Mouse (Mus musculus): ENCODE data around the gene Upf3b. TPM values are rescaled to one million over a fixed set of nuclear protein-coding genes. Genes with fewer than 3 reads are reported as not detected.

Gene Upf3b
- 9.2 and 10.0 TPM in 2 replicates for polyA plus RNA-seq (2021; fragmentation: Nextera tagmentation)
- long read RNA-seq, experiment 1, partial matches to known transcripts = 9 of 10 reads
- long read RNA-seq, experiment 1, other reads (novel, unspliced or antisense) = 1 of 10 reads
- long read RNA-seq, experiment 2, partial matches to known transcripts = 7 of 14 reads
- long read RNA-seq, experiment 2, other reads (novel, unspliced or antisense) = 5 of 14 reads

GRCm38 (mm10) chrX:37110193-37110880 lies at the start of gene Upf3b:
Upf3b (minus strand) TSS chrX:37110322.

GRCm38 (mm10) chrX:37126671-37127358 lies 16.7 kb upstream of the Upf3b start, which contains the start of gene Nkap:
Nkap (plus strand) TSS chrX:37126795.

GRCm38 (mm10) chrX:37084927-37085660 lies 25.0 kb downstream of the Upf3b start, which contains the start of gene Rpl39:
Rpl39 (minus strand) TSS chrX:37085402.

GRCm38 (mm10) chrX:37048066-37048889 lies 61.8 kb downstream of the Upf3b start, which contains the start of gene Sowahd:
Sowahd (plus strand) TSS chrX:37048845.

Other genes with a start within 250 kb of the Upf3b start
- gene Ube2a, start 236.4 kb downstream of the Upf3b start, polyA plus RNA-seq (2021; fragmentation: Nextera tagmentation) = 67.2 and 70.9 TPM in 2 replicates
- 23.2 and 25.5 TPM in 2 replicates for gene C330007P06Rik, start 236.2 kb downstream of the Upf3b start, polyA plus RNA-seq (2021; fragmentation: Nextera tagmentation)
- gene Nkrf, start 207.4 kb downstream of the Upf3b start, polyA plus RNA-seq (2021; fragmentation: Nextera tagmentation) = 11.6 and 11.9 TPM in 2 replicates
- 29.7 and 31.6 TPM in 2 replicates for gene Sept6, start 118.5 kb downstream of the Upf3b start, polyA plus RNA-seq (2021; fragmentation: Nextera tagmentation)
- gene Sowahd, start 61.5 kb downstream of the Upf3b start, polyA plus RNA-seq (2021; fragmentation: Nextera tagmentation) = not detected in 2 replicates
- gene Rpl39, start 24.9 kb downstream of the Upf3b start, polyA plus RNA-seq (2021; fragmentation: Nextera tagmentation) = 1,190 and 1,219 TPM in 2 replicates
- gene Nkap, start 16.5 kb upstream of the Upf3b start, polyA plus RNA-seq (2021; fragmentation: Nextera tagmentation) = 8.8 and 9.7 TPM in 2 replicates
- gene Akap14, start 58.5 kb upstream of the Upf3b start, polyA plus RNA-seq (2021; fragmentation: Nextera tagmentation) = 0.26 and 0.53 TPM in 2 replicates
- gene Ndufa1, start 80.8 kb upstream of the Upf3b start, polyA plus RNA-seq (2021; fragmentation: Nextera tagmentation) = 1,377 and 1,764 TPM in 2 replicates
- gene Rnf113a1, start 80.9 kb upstream of the Upf3b start, polyA plus RNA-seq (2021; fragmentation: Nextera tagmentation) = 13.3 and 15.8 TPM in 2 replicates
- gene Gm9, start 100.7 kb upstream of the Upf3b start, polyA plus RNA-seq (2021; fragmentation: Nextera tagmentation) = not detected in 2 replicates
- gene Rhox1, start 111.9 kb upstream of the Upf3b start, polyA plus RNA-seq (2021; fragmentation: Nextera tagmentation) = not detected in 2 replicates
- not detected in 2 replicates for gene Rhox2a, start 134.7 kb upstream of the Upf3b start, polyA plus RNA-seq (2021; fragmentation: Nextera tagmentation)
- gene Rhox3a, start 139.6 kb upstream of the Upf3b start, polyA plus RNA-seq (2021; fragmentation: Nextera tagmentation) = not detected in 2 replicates
- gene Rhox4a, start 155.0 kb upstream of the Upf3b start, polyA plus RNA-seq (2021; fragmentation: Nextera tagmentation) = not detected in 2 replicates